Mouse (Mus musculus) limb, embryonic 12.5 days (tissue): Measurements from ENCODE around the gene Rpl5. TPM values are rescaled to one million over a fixed set of nuclear protein-coding genes. Genes with fewer than 3 reads are reported as not detected.
"Not testable (repeated sequence)": the region's sequence is repeated elsewhere in the genome, so short reads cannot be mapped to it uniquely, and the experiment has no call there.

Source experiments
- ATAC-seq: fragments of 200-750 bp; cut with Nextera tagmentation; 2 replicates; pipeline ENCODE4 v1.8.0; 2017; ENCODE audit warnings: low read depth, moderate TSS enrichment; ENCODE audit not compliant: insufficient number of reproducible peaks, insufficient read depth, low FRiP score, low TSS enrichment
- H3K27ac ChIP-seq: fragments of 300-500 bp; sonication (generic); 2 replicates; pipeline ENCODE4 v1.5.1; 2016; ENCODE audit warnings: mild to moderate bottlenecking, moderate library complexity
- H3K27me3 ChIP-seq: fragments of 300-500 bp; sonication (generic); 2 replicates; pipeline ENCODE4 v1.6.1; 2016; ENCODE audit warnings: mild to moderate bottlenecking, moderate library complexity
- H3K36me3 ChIP-seq: fragments of 300-500 bp; sonication (generic); 2 replicates; pipeline ENCODE4 v1.6.1; 2016; ENCODE audit warnings: mild to moderate bottlenecking, moderate library complexity
- H3K4me1 ChIP-seq: fragments of 300-500 bp; sonication (generic); replicated peaks from 2 replicates; pipeline ENCODE4 v1.6.1; 2016
- H3K4me2 ChIP-seq: fragments of 300-500 bp; sonication (generic); 2 replicates; pipeline ENCODE4 v1.6.1; 2016; ENCODE audit warnings: mild to moderate bottlenecking, moderate library complexity
- H3K4me3 ChIP-seq: fragments of 300-500 bp; sonication (generic); replicated peaks from 2 replicates; pipeline ENCODE4 v1.5.1; 2016; ENCODE audit warnings: mild to moderate bottlenecking
- H3K9ac ChIP-seq: fragments of 300-500 bp; sonication (generic); replicated peaks from 2 replicates; pipeline ENCODE4 v1.6.1; 2016; ENCODE audit warnings: mild to moderate bottlenecking, moderate library complexity
- H3K9me3 ChIP-seq: fragments of 300-500 bp; sonication (generic); 2 replicates; pipeline ENCODE4 v1.6.1; 2016; ENCODE audit warnings: mild to moderate bottlenecking, moderate library complexity
- WGBS: fragments of 180-500 bp; shearing (Covaris S2); methylation state at CpG from one replicate; pipeline ENCODE4 v1.1.7; 2016; 5-methylcytosine and 5-hydroxymethylcytosine counted together
- polyA plus RNA-seq: library from polyadenylated mRNA; unstranded; fragments of >200 nt; fragmentation: Nextera tagmentation; extraction: Ambion mirVana; gene quantifications from 2 replicates; pipeline ENCODE4 v1.2.1, GENCODE M21; 2016

The Rpl5 gene
- polyA plus RNA-seq, 1 experiment from 2014 or later, result 80.0 TPM

GRCm38 (mm10) chr5:107873330-107873729 lies 27.0 kb upstream of the Rpl5 start:
- no peaks in the 10 kb centered on the region for H3K9me3 ChIP-seq
- H3K27ac ChIP-seq, result no peak overlapping the region
- WGBS, result 84% methylated on average over 6 of the region's 6 CpGs
- H3K4me1 ChIP-seq, result peaks cover 5% of the 10 kb centered on the region; the same call in 1 of the 2 replicates
- no peak overlapping the region for H3K4me3 ChIP-seq
- ATAC-seq, result no peak
- H3K27me3 ChIP-seq, result peaks cover 2% of the 10 kb centered on the region; the same call in 1 of the 2 replicates
- no peak overlapping the region for H3K9ac ChIP-seq
- no peaks in the 10 kb centered on the region for H3K36me3 ChIP-seq
- no peak overlapping the region for H3K4me2 ChIP-seq

GRCm38 (mm10) chr5:107873886-107874302 lies 26.4 kb upstream of the Rpl5 start:
- WGBS, result 64% methylated on average over 7 of the region's 7 CpGs
- Histone ChIP-seq H3K9me3 (no peaks in the 10 kb centered on the region), H3K4me3 (no peak overlapping the region), H3K4me2 (no peak overlapping the region), H3K9ac (no peak overlapping the region), H3K27me3 (peaks cover 2% of the 10 kb centered on the region; the same call in 1 of the 2 replicates), H3K27ac (peak overlapping the region; percentile 36; the same call in 1 of the 2 replicates), H3K36me3 (no peaks in the 10 kb centered on the region), H3K4me1 (peaks cover 5% of the 10 kb centered on the region; the same call in 1 of the 2 replicates)
- no peak for ATAC-seq

GRCm38 (mm10) chr5:107874561-107875260 lies 25.6 kb upstream of the Rpl5 start, which contains the start of gene Evi5:
Gene Evi5, minus strand, starts transcription at chr5:107875107.
- no peaks in the 10 kb centered on the region for H3K9me3 ChIP-seq
- H3K4me3 ChIP-seq, result no peak within 1 kb of the TSS
- no peak for ATAC-seq
- no peak within 1 kb of the TSS for H3K4me2 ChIP-seq
- H3K9ac ChIP-seq, result no peak within 1 kb of the TSS
- peaks cover 2% of the 10 kb centered on the region; the same call in 1 of the 2 replicates for H3K27me3 ChIP-seq
- H3K27ac ChIP-seq, result 0 out of 2 replicates have a peak within 1 kb of the TSS, but pooled peaks have one; percentile 36
- no peaks in the 10 kb centered on the region for H3K36me3 ChIP-seq
- WGBS, result 41% methylated on average over 4 of the region's 4 CpGs
- peaks cover 5% of the 10 kb centered on the region; the same call in 1 of the 2 replicates for H3K4me1 ChIP-seq

- Histone ChIP-seq H3K9me3 (no peaks in the 10 kb centered on the region), H3K27ac (no peak overlapping the region), H3K4me1 (peaks cover 5% of the 10 kb centered on the region; the same call in 1 of the 2 replicates), H3K27me3 (peaks cover 2% of the 10 kb centered on the region; the same call in 1 of the 2 replicates), H3K9ac (no peak overlapping the region), H3K4me3 (no peak overlapping the region), H3K36me3 (no peaks in the 10 kb centered on the region), H3K4me2 (no peak overlapping the region)
- ATAC-seq, result no peak
These were observed 25.1 kb upstream of the Rpl5 start for GRCm38 (mm10) chr5:107875261-107875611.

GRCm38 (mm10) chr5:107877053-107877452 lies 23.2 kb upstream of the Rpl5 start:
- Histone ChIP-seq H3K36me3 (no peaks in the 10 kb centered on the region), H3K27me3 (no peaks in the 10 kb centered on the region), H3K4me2 (no peak overlapping the region), H3K9ac (no peak overlapping the region), H3K4me3 (no peak overlapping the region), H3K9me3 (no peaks in the 10 kb centered on the region), H3K27ac (no peak overlapping the region), H3K4me1 (peaks cover 5% of the 10 kb centered on the region; the same call in 1 of the 2 replicates)
- ATAC-seq, result no peak
- WGBS, result 94% methylated on average over 1 of the region's 1 CpGs

- Histone ChIP-seq H3K4me1 (no peaks in the 10 kb centered on the region), H3K27me3 (no peaks in the 10 kb centered on the region)
- ATAC-seq, result no peak
These were observed 19.6 kb upstream of the Rpl5 start for GRCm38 (mm10) chr5:107880710-107881109.

GRCm38 (mm10) chr5:107889994-107890888 lies 10.1 kb upstream of the Rpl5 start:
- Histone ChIP-seq H3K4me2 (no peak overlapping the region), H3K36me3 (no peaks in the 10 kb centered on the region), H3K4me3 (no peak overlapping the region), H3K27ac (no peak overlapping the region), H3K9me3 (no peaks in the 10 kb centered on the region), H3K9ac (no peak overlapping the region), H3K4me1 (no peaks in the 10 kb centered on the region), H3K27me3 (no peaks in the 10 kb centered on the region)
- ATAC-seq, result no peak
- WGBS, result 66% methylated on average over 9 of the region's 9 CpGs

More at GRCm38 (mm10) chr5:107880710-107881109, 19.6 kb upstream of the Rpl5 start:
- H3K9ac ChIP-seq, result no peak overlapping the region
- H3K9me3 ChIP-seq, result no peaks in the 10 kb centered on the region
- no peak overlapping the region for H3K4me2 ChIP-seq
- no peak overlapping the region for H3K27ac ChIP-seq
- H3K4me3 ChIP-seq, result no peak overlapping the region
- WGBS, result 77% methylated on average over 5 of the region's 5 CpGs
- no peaks in the 10 kb centered on the region for H3K36me3 ChIP-seq

- H3K9ac ChIP-seq, ATAC-seq, H3K4me2 ChIP-seq, H3K27ac ChIP-seq, H3K9me3 ChIP-seq, H3K36me3 ChIP-seq, H3K27me3 ChIP-seq, H3K4me1 ChIP-seq, H3K4me3 ChIP-seq: not testable (repeated sequence)
- WGBS, result no CpG with 5 or more reads among the region's 1 CpGs
These were observed 8.8 kb upstream of the Rpl5 start for GRCm38 (mm10) chr5:107891515-107891914.

- Histone ChIP-seq H3K27ac (no peak overlapping the region), H3K27me3 (no peaks in the 10 kb centered on the region), H3K4me2 (no peak overlapping the region), H3K9me3 (no peaks in the 10 kb centered on the region), H3K4me1 (no peaks in the 10 kb centered on the region), H3K9ac (no peak overlapping the region), H3K36me3 (no peaks in the 10 kb centered on the region), H3K4me3 (no peak overlapping the region)
- ATAC-seq, result no peak
- WGBS, result 67% methylated on average over 7 of the region's 7 CpGs
These were observed 5.6 kb upstream of the Rpl5 start for GRCm38 (mm10) chr5:107894676-107895075.

GRCm38 (mm10) chr5:107896265-107896664 lies 4.0 kb upstream of the Rpl5 start:
- H3K4me3 ChIP-seq, result no peak overlapping the region
- H3K4me2 ChIP-seq, result no peak overlapping the region
- no peaks in the 10 kb centered on the region for H3K4me1 ChIP-seq
- no peak for ATAC-seq
- H3K9me3 ChIP-seq, result no peaks in the 10 kb centered on the region
- H3K27ac ChIP-seq, result no peak overlapping the region
- no peaks in the 10 kb centered on the region for H3K27me3 ChIP-seq
- H3K9ac ChIP-seq, result no peak overlapping the region
- no peaks in the 10 kb centered on the region for H3K36me3 ChIP-seq
- 73% methylated on average over 1 of the region's 1 CpGs for WGBS

GRCm38 (mm10) chr5:107901014-107901615 lies 813 bp downstream of the Rpl5 start:
- H3K9ac ChIP-seq, result peak overlapping the region; percentile 99
- peak; percentile 32; the same call in 1 of the 2 replicates for ATAC-seq
- peaks cover 40% of the 10 kb centered on the region for H3K36me3 ChIP-seq
- peak overlapping the region; percentile 92 for H3K27ac ChIP-seq
- H3K4me1 ChIP-seq, result peaks cover 12% of the 10 kb centered on the region
- H3K9me3 ChIP-seq, result no peaks in the 10 kb centered on the region
- peak overlapping the region; percentile 81 for H3K4me2 ChIP-seq
- peak overlapping the region; percentile 97 for H3K4me3 ChIP-seq
- H3K27me3 ChIP-seq, result no peaks in the 10 kb centered on the region
- 1% methylated on average over 23 of the region's 23 CpGs for WGBS
